Comparison of ENCODE assay signal across 9 mouse cellular contexts in the genomic region with DNA sequence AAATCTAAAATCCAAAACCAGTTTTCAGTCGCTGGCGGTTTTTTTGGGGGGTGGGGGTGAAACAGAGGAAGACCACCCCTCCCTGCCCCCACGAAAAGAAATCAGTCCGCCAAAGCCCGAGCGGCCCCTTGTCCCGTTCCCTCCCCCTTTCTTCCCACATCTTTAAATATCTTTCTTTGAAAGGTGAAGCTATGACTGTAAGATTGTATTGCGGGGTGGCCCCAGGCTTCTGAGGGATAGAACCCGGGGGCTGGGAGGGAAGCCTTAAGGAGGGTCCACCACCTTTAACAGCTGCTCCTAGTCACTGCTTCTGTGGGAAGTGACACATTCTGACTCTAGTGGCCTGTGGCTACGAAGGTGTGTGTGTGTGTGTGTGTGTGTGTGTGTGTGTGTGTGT. TPM values are rescaled to one million over a fixed set of nuclear protein-coding genes. Genes with fewer than 3 reads are reported as not detected.
DNase-seq lines count a peak whose midpoint lies in the region; ATAC-seq lines count a peak whose summit lies in the region.
"Had no signal": no experiment of that assay in that cellular context is flagged by ENCODE, and none has a peak within 500 bp of the region (broad histone marks: within the 10 kb centered on the region; RNA-seq: fewer than 3 reads in every experiment).

No protein-coding gene starts in this region.

- H3K9ac ChIP-seq in heart, embryonic 15.5 days = no peak overlapping the region
- peak overlapping the region; percentile 33; the same call in 1 of the 2 replicates for H3K9ac ChIP-seq in embryonic facial prominence, embryonic 12.5 days
- no peak overlapping the region for H3K9ac ChIP-seq in hindbrain, embryonic 13.5 days
- 0 out of 2 replicates have a peak overlapping the region, but pooled peaks have one; percentile 10 for H3K9ac ChIP-seq in midbrain, embryonic 16.5 days (ENCODE audit: low read depth, low read length)
- H3K9ac ChIP-seq: liver, postnatal 0 days had no signal

- no peak for ATAC-seq in heart, embryonic 15.5 days (replicated peaks; ENCODE audit: insufficient number of reproducible peaks, insufficient read depth, low FRiP score, low read depth)
- no peak for ATAC-seq in embryonic facial prominence, embryonic 12.5 days (ENCODE audit: insufficient number of reproducible peaks, insufficient read depth, low FRiP score, low TSS enrichment)
- no peak for ATAC-seq in hindbrain, embryonic 13.5 days (ENCODE audit: low FRiP score)
- ATAC-seq in midbrain, embryonic 16.5 days = no peak
- ATAC-seq in cerebellum, adult (ENCODE audit: insufficient number of reproducible peaks, low FRiP score, low TSS enrichment) = no peak

- no peaks in the 10 kb centered on the region for H3K27me3 ChIP-seq in heart, embryonic 15.5 days
- no peaks in the 10 kb centered on the region for H3K27me3 ChIP-seq in embryonic facial prominence, embryonic 12.5 days
- peaks cover 10% of the 10 kb centered on the region for H3K27me3 ChIP-seq in hindbrain, embryonic 13.5 days
- no peaks in the 10 kb centered on the region for H3K27me3 ChIP-seq in midbrain, embryonic 16.5 days (ENCODE audit: control insufficient read depth, insufficient read depth, low read depth, low read length)

- H3K4me2 ChIP-seq in heart, embryonic 15.5 days = peak overlapping the region; percentile 46
- H3K4me2 ChIP-seq in embryonic facial prominence, embryonic 12.5 days (replicated peaks) = peak overlapping the region; percentile 46
- peak overlapping the region; percentile 38 for H3K4me2 ChIP-seq in hindbrain, embryonic 13.5 days
- H3K4me2 ChIP-seq in midbrain, embryonic 16.5 days (ENCODE audit: low read length) = peak overlapping the region; percentile 48

- H3K36me3 ChIP-seq in heart, embryonic 15.5 days = no peaks in the 10 kb centered on the region
- H3K36me3 ChIP-seq in embryonic facial prominence, embryonic 12.5 days = 0 out of 2 replicates have a peak, but pooled peaks cover 4% of the 10 kb centered on the region
- H3K36me3 ChIP-seq in hindbrain, embryonic 13.5 days = no peaks in the 10 kb centered on the region
- H3K36me3 ChIP-seq in midbrain, embryonic 16.5 days (ENCODE audit: control insufficient read depth, insufficient read depth, low read length) = no peaks in the 10 kb centered on the region

- H3K9me3 ChIP-seq in heart, embryonic 15.5 days (replicated peaks) = no peaks in the 10 kb centered on the region; the same call in 1 of the 2 replicates
- peaks cover 11% of the 10 kb centered on the region; the same call in 1 of the 2 replicates for H3K9me3 ChIP-seq in embryonic facial prominence, embryonic 12.5 days
- peaks cover 10% of the 10 kb centered on the region for H3K9me3 ChIP-seq in hindbrain, embryonic 13.5 days
- H3K9me3 ChIP-seq in midbrain, embryonic 16.5 days (replicated peaks; ENCODE audit: control insufficient read depth, low read length, poor library complexity, severe bottlenecking) = peaks cover 4% of the 10 kb centered on the region; the same call in 1 of the 2 replicates

- 36% methylated on average over 10 of the region's 10 CpGs for WGBS in heart, embryonic 15.5 days
- WGBS in embryonic facial prominence, embryonic 12.5 days = 9% methylated on average over 10 of the region's 10 CpGs
- WGBS in hindbrain, embryonic 13.5 days = 17% methylated on average over 10 of the region's 10 CpGs
- 9% methylated on average over 10 of the region's 10 CpGs for WGBS in midbrain, embryonic 16.5 days

- H3K4me3 ChIP-seq in heart, embryonic 15.5 days = no peak overlapping the region
- H3K4me3 ChIP-seq in embryonic facial prominence, embryonic 12.5 days = peak overlapping the region; percentile 19; the same call in 1 of the 2 replicates
- H3K4me3 ChIP-seq in hindbrain, embryonic 13.5 days = no peak overlapping the region
- no peak overlapping the region for H3K4me3 ChIP-seq in midbrain, embryonic 16.5 days (ENCODE audit: low read depth, low read length)

- DNase-seq in heart, adult 9 months (ENCODE audit: low spot score in 2 of 2) = no peak
- no peak for DNase-seq in layer of hippocampus, adult 11-12 months (ENCODE audit: low spot score)
- DNase-seq in T-cell, adult 2 months (ENCODE audit: low spot score) = no peak

- H3K27ac ChIP-seq in heart, embryonic 15.5 days = no peak overlapping the region
- H3K27ac ChIP-seq in embryonic facial prominence, embryonic 12.5 days = peak overlapping the region; percentile 86
- no peak overlapping the region for H3K27ac ChIP-seq in hindbrain, embryonic 13.5 days
- peak overlapping the region; percentile 22; the same call in 1 of the 2 replicates for H3K27ac ChIP-seq in midbrain, embryonic 16.5 days (ENCODE audit: low read length)

- H3K4me1 ChIP-seq in heart, embryonic 15.5 days (replicated peaks) = peaks cover 24% of the 10 kb centered on the region
- H3K4me1 ChIP-seq in embryonic facial prominence, embryonic 12.5 days = peaks cover 26% of the 10 kb centered on the region
- peaks cover 23% of the 10 kb centered on the region for H3K4me1 ChIP-seq in hindbrain, embryonic 13.5 days (replicated peaks)
- H3K4me1 ChIP-seq in midbrain, embryonic 16.5 days (ENCODE audit: control insufficient read depth, insufficient read depth, low read length) = peaks cover 20% of the 10 kb centered on the region

RNA-seq across cellular contexts. Expression of a gene that starts 32.3 kb away (rescaled TPM):
- 378 and 402 TPM in 2 replicates for polyA plus RNA-seq in heart, embryonic 15.5 days (2015; fragmentation: Nextera tagmentation; extraction: Ambion mirVana)
- 774 and 808 TPM in 2 replicates for polyA plus RNA-seq in embryonic facial prominence, embryonic 12.5 days (2016; fragmentation: Nextera tagmentation; extraction: Ambion mirVana)
- polyA plus RNA-seq in hindbrain, embryonic 13.5 days (2015; fragmentation: Nextera tagmentation; extraction: Ambion mirVana) = 481 and 484 TPM in 2 replicates
- polyA plus RNA-seq in midbrain, embryonic 16.5 days (2015; fragmentation: Nextera tagmentation; extraction: Ambion mirVana) = 391 and 407 TPM in 2 replicates

Comparison
In these comparisons a context has a peak if more than half of its experiments do, and no peak if none do; other contexts are left out.
1. H3K27ac ChIP-seq: peak in embryonic facial prominence, embryonic 12.5 days (single experiment) and midbrain, embryonic 16.5 days (single experiment); none in heart, embryonic 15.5 days (single experiment) and hindbrain, embryonic 13.5 days (single experiment).
2. H3K9ac ChIP-seq: peak in embryonic facial prominence, embryonic 12.5 days (single experiment) and midbrain, embryonic 16.5 days (single experiment); none in heart, embryonic 15.5 days (single experiment) and hindbrain, embryonic 13.5 days (single experiment).
3. Peak in every context shown above with its lines, with median percentiles within 50 percentile points of each other: H3K4me2 ChIP-seq.